Mouse (Mus musculus): Measurements from ENCODE around the gene Robo2. TPM values are rescaled to one million over a fixed set of nuclear protein-coding genes. Genes with fewer than 3 reads are reported as not detected.

Robo2 gene
- total and polyA plus RNA-seq, 2 experiments from 2014 or later = 1.7 to 10.6 TPM

DNA sequence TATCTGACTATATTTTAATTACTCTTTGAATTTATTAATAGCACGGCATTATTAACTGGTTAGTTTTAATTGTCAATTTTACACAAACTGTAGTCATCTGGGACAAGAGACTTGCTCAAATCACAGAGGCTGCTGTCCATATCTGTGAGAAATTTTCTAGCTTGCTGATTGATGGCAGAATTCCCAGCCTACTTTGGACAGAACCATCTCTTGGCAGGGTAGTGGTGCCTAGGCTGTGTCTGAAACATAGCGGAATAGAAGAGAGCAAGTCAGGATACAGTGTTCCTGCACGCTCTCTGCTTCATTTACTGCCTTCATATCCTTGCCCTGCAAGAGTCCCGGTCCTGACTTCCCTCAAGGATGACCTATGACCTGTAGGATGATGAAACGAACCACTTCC, 178.0 kb downstream of the Robo2 start:
- WGBS = 70% methylated on average over 5 of the region's 5 CpGs
- H3K36me3 ChIP-seq (replicated peaks; ENCODE audit: control insufficient read depth, insufficient read depth, low read length) = no peaks in the 10 kb centered on the region
- H3K27ac ChIP-seq (ENCODE audit: low read depth) = no peak overlapping the region
- H3K9me3 ChIP-seq (replicated peaks; ENCODE audit: control insufficient read depth, low read length) = no peaks in the 10 kb centered on the region
- no peak for TF ChIP-seq EP300 (IDR thresholded peaks at IDR 0.05; ENCODE audit: low read depth)
- TF ChIP-seq CTCF (IDR thresholded peaks at IDR 0.05; ENCODE audit: low read depth) = no peak
- H3K9ac ChIP-seq (replicated peaks; ENCODE audit: low read depth, low read length) = no peak overlapping the region
- H3K27me3 ChIP-seq (ENCODE audit: control insufficient read depth, insufficient read depth, low read length) = no peaks in the 10 kb centered on the region
- ATAC-seq (ENCODE audit: insufficient read depth, low read depth) = no peak
- H3K4me3 ChIP-seq (ENCODE audit: low read depth, low read length) = no peak overlapping the region
- H3K4me1 ChIP-seq (ENCODE audit: control insufficient read depth, insufficient read depth) = no peaks in the 10 kb centered on the region
- H3K4me2 ChIP-seq (ENCODE audit: low read depth, low read length) = no peak overlapping the region
- no peak for DNase-seq (ENCODE audit: low spot score)

DNA sequence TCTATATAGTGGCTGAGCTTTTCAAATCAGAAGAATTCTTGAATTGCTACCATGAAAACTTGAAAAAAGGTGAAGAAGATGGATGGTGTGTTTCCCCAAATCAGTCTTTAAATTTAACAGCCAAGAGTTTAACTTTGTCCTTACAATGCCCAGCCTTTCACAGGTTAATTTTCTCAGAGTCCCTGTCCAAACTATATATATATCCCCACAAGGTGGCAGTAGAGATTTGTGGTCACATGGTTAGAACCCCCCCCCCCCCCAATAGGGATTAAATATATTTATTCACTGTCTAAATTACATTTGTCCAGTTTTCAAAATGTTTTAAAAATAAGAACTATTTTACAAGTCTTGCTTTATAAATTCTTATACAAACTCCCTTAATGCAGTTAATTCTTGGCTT, 184.3 kb downstream of the Robo2 start:
- H3K9ac ChIP-seq (replicated peaks; ENCODE audit: low read depth, low read length) = no peak overlapping the region
- H3K4me2 ChIP-seq (ENCODE audit: low read depth, low read length) = no peak overlapping the region
- no peaks in the 10 kb centered on the region for H3K4me1 ChIP-seq (ENCODE audit: control insufficient read depth, insufficient read depth)
- H3K4me3 ChIP-seq (ENCODE audit: low read depth, low read length) = no peak overlapping the region
- H3K36me3 ChIP-seq (replicated peaks; ENCODE audit: control insufficient read depth, insufficient read depth, low read length) = no peaks in the 10 kb centered on the region
- DNase-seq (ENCODE audit: low spot score) (peak; percentile 15), ATAC-seq (ENCODE audit: insufficient read depth, low read depth) (no peak)
- H3K9me3 ChIP-seq (replicated peaks; ENCODE audit: control insufficient read depth, low read length) = no peaks in the 10 kb centered on the region
- H3K27me3 ChIP-seq (ENCODE audit: control insufficient read depth, insufficient read depth, low read length) = no peaks in the 10 kb centered on the region
- no peak overlapping the region for H3K27ac ChIP-seq (ENCODE audit: low read depth)
- TF ChIP-seq CTCF (IDR thresholded peaks at IDR 0.05; ENCODE audit: low read depth) (peak; percentile 27), EP300 (IDR thresholded peaks at IDR 0.05; ENCODE audit: low read depth) (no peak)

DNA sequence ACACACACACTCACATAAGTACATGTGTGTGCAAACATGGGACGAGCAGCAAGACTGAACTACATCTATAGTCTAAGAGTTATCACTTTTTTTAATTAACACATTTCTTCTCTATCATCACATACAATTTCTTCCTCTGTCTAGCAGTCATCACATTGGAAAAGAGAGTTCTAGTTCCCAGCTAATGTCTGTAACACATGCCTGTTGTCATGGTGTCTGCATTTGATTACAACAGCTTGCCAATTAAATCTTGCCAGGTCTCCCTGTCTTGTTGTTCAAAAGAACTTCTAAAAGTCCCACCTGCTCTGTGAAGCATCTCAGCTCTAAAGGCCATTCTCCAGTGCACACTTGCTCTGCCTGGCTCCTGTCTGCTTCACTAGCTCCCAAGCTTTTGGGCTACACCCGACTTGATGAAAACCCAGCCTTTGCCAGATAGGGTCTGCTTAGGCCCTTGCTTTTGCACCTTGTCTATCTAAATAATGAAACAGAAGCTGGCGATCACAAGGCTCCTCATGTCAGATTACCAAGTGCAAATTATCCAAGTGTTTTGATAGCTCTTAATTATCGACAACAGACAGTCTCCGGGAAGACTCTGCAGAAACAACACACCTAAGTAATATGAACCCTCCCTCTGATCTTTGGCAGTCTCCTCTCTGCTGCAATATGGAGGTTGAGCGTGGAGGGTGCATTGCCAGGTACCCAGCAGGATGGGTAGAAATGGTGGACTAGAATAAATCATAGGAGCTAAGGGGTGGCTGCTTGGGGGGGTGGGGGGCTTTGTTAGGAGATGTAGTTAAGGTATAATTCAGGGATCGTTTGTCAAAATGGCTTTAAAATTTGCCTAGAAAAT, 186.0 kb downstream of the Robo2 start:
- DNase-seq (ENCODE audit: low spot score) (no peak), ATAC-seq (ENCODE audit: insufficient read depth, low read depth) (no peak)
- Histone ChIP-seq H3K9ac (replicated peaks; ENCODE audit: low read depth, low read length) (no peak overlapping the region), H3K4me3 (ENCODE audit: low read depth, low read length) (no peak overlapping the region), H3K4me2 (ENCODE audit: low read depth, low read length) (no peak overlapping the region), H3K4me1 (ENCODE audit: control insufficient read depth, insufficient read depth) (no peaks in the 10 kb centered on the region), H3K36me3 (replicated peaks; ENCODE audit: control insufficient read depth, insufficient read depth, low read length) (no peaks in the 10 kb centered on the region), H3K27ac (ENCODE audit: low read depth) (no peak overlapping the region), H3K9me3 (replicated peaks; ENCODE audit: control insufficient read depth, low read length) (no peaks in the 10 kb centered on the region), H3K27me3 (ENCODE audit: control insufficient read depth, insufficient read depth, low read length) (no peaks in the 10 kb centered on the region)
- TF ChIP-seq CTCF (IDR thresholded peaks at IDR 0.05; ENCODE audit: low read depth) (no peak), EP300 (IDR thresholded peaks at IDR 0.05; ENCODE audit: low read depth) (no peak)
- WGBS = 69% methylated on average over 7 of the region's 7 CpGs

DNA sequence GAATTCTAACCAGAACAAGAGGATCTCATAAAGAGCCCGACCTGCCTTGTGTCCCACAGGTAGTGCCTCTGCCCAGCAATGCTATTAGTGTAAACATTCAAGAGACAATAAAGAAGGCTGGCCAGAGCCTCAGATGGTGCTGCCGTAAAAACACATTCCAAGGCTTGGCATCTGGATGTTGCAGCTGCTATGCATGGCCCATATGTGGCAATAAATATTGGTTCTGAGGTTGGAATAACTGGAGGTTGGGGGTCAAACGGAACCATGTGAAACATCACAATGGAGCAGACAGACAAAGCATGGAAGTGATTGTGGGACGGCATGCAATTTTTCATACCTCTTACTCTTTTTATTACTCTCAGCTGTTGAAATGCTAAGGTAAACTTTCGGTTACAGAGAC, 189.1 kb downstream of the Robo2 start:
- Histone ChIP-seq H3K27ac (ENCODE audit: low read depth) (no peak overlapping the region), H3K9me3 (replicated peaks; ENCODE audit: control insufficient read depth, low read length) (no peaks in the 10 kb centered on the region), H3K27me3 (ENCODE audit: control insufficient read depth, insufficient read depth, low read length) (no peaks in the 10 kb centered on the region), H3K36me3 (replicated peaks; ENCODE audit: control insufficient read depth, insufficient read depth, low read length) (no peaks in the 10 kb centered on the region), H3K4me1 (ENCODE audit: control insufficient read depth, insufficient read depth) (no peaks in the 10 kb centered on the region), H3K4me3 (ENCODE audit: low read depth, low read length) (no peak overlapping the region), H3K9ac (replicated peaks; ENCODE audit: low read depth, low read length) (no peak overlapping the region), H3K4me2 (ENCODE audit: low read depth, low read length) (no peak overlapping the region)
- TF ChIP-seq CTCF (IDR thresholded peaks at IDR 0.05; ENCODE audit: low read depth) (no peak), EP300 (IDR thresholded peaks at IDR 0.05; ENCODE audit: low read depth) (no peak)
- ATAC-seq (ENCODE audit: insufficient read depth, low read depth) = no peak
- 83% methylated on average over 5 of the region's 5 CpGs for WGBS
- no peak for DNase-seq (ENCODE audit: low spot score)

DNA sequence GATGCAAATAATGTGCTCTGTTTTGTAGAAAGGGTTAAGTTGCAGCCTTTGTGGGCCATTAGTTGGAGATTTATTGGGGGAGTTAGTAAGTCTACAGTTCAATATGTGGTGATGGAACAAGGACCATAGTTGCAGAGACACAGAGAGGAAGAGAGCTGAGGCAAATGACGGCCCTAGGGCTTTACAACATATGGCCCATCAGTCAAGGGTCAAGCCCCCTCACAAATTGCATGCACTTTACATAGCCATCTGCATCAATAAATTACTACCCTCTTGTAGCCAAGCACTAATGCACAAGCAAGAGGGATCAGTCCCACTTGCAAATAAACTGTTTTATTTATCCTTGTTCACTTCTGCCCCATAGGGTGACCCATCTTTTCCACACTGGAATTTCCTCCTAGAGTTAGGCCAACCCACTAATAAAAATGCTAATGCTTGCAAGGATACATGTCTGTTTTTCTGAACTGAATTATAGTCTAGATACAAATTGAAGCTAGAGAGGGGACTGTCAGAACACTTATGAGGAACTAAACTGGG, 194.7 kb downstream of the Robo2 start:
- no peak for DNase-seq (ENCODE audit: low spot score)
- Histone ChIP-seq H3K9me3 (replicated peaks; ENCODE audit: control insufficient read depth, low read length) (no peaks in the 10 kb centered on the region), H3K9ac (replicated peaks; ENCODE audit: low read depth, low read length) (no peak overlapping the region), H3K36me3 (replicated peaks; ENCODE audit: control insufficient read depth, insufficient read depth, low read length) (no peaks in the 10 kb centered on the region), H3K27me3 (ENCODE audit: control insufficient read depth, insufficient read depth, low read length) (no peaks in the 10 kb centered on the region), H3K4me1 (ENCODE audit: control insufficient read depth, insufficient read depth) (no peaks in the 10 kb centered on the region), H3K4me3 (ENCODE audit: low read depth, low read length) (no peak overlapping the region), H3K27ac (ENCODE audit: low read depth) (no peak overlapping the region), H3K4me2 (ENCODE audit: low read depth, low read length) (no peak overlapping the region)
- no peak for ATAC-seq (ENCODE audit: insufficient read depth, low read depth)
- WGBS = 94% methylated on average over 1 of the region's 1 CpGs
- TF ChIP-seq EP300 (IDR thresholded peaks at IDR 0.05; ENCODE audit: low read depth) = no peak
- no peak for TF ChIP-seq CTCF (IDR thresholded peaks at IDR 0.05; ENCODE audit: low read depth)

Measured in heart, postnatal 0 days (tissue).